Mouse (Mus musculus) hindlimb bud, embryonic 11.5 days (tissue): ENCODE results near the gene Rprd1b.

Source experiments
- DNase-seq: peaks from one replicate; pipeline ENCODE4 v3.0.0-alpha.2; 2012; ENCODE audit warnings: low read depth, low spot score; ENCODE audit errors: extremely low spot score

The Rprd1b gene

DNA sequence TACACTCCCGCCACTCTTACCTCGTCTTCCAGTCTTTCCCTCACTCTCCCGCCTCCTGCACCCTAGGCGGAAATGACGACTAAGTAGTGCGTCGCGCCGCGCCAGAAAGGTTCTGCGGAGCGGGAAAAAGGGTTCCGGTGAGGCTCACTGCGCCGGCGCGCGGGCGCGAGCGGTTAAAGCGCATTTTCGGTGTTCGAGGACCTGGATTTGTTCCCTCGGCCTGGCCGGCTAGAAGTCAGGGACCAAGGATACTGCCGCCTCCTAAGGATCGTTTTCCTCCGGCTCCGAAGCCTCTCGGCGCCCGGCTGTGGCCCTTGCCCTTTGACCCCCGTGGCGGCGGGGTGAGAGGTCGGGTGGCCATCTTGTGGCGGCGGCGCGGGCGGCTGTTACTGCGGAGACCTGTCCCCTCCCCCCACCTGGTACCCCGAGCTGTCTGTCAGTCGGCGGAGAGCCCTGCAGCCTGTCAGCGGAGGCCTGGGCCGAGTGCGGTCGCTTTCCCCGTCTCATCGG, at the start of gene Rprd1b, which contains the start of gene Tti1:
Rprd1b (plus strand) TSS at position 144 of the 510 bp plus-strand sequence.
Tti1 (minus strand) TSS at position 80 of the 510 bp plus-strand sequence.
- peak; percentile 86 for DNase-seq

DNA sequence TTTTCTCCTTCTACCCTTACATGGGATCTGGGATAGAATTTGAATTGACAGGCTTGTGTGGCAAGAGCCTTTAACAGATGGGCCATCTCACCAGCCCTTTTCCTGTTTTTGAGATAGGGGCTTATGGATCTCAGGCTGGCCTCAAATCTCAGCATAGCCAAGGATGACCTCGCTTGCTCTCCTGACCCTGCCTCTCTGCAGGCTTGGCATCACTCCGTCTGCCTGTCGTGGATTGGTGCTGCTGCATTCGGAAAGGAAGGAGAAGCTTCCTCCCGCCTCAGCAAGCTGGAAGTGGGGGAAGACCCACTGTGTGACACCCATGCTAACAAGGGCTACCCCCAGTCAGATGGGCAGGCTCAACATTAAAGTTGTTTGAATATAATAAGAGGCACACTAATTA, 49.1 kb upstream of the Rprd1b start:
- no peak for DNase-seq

DNA sequence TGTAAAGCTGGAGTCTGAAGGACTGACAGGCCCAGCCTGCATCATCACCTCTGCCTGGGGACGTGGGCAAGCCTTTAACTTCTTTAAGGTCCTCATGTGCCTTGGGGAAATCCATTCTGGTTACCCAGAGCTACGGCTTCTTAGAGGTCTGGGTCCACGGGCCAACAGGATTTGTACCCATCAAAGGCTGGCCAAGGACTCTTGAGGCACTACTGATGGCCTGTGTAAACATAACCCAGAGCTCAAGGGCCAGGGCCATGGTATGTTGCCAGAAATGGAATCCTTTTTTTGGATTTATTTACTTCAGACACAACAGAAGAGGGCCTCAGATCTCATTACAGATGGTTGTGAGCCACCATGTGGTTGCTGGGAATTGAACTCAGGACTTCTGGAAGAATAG, 45.6 kb upstream of the Rprd1b start:
- no peak for DNase-seq

DNA sequence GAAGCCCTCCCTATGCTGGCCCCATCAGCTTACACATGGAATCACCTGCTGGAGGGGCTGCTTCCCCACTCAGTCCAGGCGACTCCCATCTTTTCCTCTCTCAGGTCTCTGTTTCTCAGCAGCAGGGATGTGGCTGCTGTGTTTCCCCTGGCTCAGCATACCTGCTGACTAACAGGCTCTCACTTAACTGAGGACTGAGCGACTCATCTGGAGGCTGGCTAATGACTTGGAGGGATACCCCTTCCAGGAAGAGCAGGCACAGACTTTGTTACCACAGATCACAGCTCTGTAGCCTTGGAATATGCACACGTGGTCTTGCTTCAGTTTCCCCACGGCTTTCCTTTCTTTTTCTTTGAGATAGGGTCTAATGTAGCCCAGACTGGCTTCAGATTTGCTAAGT, 45.0 kb upstream of the Rprd1b start:
- DNase-seq: no peak

DNA sequence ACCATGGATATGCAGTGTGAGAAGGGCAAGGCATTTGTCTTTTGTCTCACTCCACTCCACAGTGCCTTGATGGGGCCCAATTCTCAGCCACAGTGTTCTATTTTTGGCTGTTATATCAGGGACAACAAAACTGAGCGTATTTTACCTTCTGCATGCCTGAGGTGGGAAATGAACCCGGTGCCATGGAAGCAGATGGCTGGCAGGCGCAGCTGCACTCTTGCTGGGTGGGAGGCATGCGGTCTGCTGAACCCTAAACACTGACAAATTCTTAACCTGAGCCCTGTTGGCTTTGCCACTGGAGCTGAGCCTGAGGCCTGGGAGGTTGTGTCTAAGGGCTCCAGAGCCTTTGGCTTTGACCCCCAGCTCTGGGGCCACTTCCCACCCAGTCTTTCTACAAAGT, 42.7 kb upstream of the Rprd1b start:
- DNase-seq: no peak

DNA sequence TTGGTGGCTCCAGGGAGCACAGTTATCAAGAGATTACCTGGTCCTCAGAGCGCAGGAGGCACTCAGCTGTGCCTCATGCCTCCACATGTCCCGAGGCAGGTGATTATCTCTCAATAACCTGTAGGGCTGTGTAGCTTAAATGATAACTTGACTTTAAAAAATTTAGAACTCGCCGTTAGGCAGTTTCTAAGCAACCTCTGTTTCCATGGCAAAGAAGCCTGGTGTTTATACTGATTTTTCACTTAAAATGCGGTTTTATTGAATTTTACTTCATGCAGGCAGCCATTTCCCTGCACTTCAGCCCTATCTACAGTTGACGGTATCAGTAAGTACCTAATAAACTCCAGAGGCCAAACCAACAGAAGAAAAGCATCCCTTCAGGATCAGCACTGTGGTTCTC, 42.1 kb upstream of the Rprd1b start:
- no peak for DNase-seq

DNA sequence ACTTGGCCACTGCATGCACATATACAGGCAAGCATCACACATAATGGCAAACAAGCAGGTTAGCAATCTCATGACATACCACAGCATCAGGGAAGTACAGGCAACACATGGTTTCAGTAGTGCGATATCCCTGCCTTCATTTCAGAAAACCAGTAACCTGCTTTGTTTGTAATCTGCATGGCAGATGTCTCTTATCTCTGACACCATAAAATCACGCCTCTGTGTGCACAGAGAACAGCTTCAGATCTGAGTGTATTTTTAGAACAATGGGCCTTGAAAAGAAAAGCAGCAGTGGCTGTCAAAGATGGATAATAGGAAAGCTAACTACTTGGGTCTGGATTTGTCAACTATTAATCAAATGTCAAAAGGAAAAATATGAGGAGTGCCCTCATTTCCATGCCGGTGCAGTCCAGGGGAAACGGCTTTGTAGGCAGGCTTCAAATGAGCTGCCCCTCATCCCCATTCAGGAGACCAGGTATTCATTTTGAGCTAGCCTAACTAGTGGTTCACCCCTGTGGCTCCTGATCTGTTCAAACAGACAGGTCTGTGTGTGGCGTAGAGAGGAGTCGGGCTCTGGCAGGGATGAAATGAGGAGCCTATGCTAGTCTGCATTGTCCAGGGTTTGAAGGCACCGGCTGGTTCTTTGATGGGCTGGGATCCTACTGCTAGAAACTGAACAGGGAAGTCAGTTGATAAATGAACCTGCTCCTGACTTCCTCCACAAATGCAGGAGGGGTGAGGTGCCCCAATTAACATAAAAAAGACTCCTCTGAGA, 39.7 kb upstream of the Rprd1b start:
- no peak for DNase-seq

DNA sequence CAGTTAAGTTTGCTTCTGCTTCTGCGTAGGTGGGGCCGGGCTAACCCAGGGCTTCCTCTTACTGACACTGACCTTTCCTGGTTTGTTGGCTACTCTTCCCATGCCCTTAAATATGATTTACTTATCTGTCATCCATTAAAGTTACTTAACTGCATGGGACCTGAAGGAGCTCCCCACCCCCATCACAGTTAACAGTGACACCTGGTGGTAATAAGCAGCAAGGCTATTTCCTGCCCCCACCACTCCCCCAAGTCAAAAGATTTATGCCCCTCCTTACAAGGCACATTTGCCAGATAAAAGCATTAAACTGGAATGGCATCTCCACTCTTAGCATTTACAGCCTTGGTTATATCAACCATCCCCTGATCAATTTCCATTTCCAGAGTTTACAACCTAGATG, 38.4 kb upstream of the Rprd1b start:
- DNase-seq: no peak

DNA sequence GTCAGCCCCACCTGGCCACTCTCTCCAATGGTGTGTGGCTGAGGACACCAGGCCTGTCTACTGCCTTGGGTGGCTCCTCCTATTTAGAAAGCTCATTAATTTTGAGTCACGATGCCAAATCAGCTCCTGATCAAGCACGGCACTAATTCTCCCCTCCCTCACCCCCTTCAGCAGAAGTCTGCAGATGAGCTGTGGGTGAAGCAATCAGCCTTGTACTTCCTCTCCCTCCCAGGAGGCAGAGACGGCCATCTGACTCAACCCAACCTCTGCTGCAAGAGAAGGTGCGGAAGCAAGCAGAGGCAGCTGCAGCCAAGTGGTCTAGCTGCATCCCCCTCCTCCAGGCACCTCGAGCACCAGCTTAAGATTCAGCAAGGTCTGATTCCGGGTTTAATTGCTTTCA, 37.3 kb upstream of the Rprd1b start:
- DNase-seq: no peak

DNA sequence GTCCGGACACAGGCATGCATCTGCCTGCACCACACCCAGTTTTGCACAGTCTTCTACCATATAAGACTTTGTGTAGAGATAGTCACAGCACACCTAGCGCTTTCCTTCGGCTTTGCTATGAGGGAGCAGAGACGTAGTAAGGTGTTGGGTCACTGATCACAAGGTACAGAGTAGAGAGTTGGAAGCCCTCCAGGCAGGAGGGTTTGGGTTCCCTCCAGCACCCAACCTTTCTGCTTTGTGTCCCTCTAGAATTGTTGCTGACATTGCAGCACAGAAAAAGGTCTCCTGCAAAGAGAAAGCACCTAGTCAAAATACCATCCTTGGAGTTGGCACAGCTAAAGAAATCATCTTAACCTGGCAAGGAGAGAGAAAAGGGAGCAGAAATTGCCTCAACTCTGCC, 35.8 kb upstream of the Rprd1b start:
- no peak for DNase-seq

DNA sequence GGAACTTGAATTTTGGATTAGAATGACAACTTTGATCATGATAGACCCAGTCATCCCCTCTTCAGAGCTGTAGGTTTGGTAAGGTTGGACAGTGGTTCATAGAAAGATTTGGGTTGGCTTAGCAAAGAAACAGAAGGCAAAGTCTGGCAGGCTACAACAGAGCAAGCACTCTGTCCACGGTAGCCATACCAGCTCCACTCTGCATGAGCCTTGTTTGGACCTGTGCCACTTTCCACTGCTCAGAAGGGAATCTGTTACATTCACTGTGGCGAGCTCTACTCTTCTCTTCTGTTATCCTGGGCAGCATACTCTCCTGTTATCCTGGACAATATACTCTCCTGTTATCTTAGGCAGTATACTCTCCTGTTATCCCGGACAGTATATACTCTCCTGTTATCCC, 29.5 kb upstream of the Rprd1b start:
- no peak for DNase-seq

DNA sequence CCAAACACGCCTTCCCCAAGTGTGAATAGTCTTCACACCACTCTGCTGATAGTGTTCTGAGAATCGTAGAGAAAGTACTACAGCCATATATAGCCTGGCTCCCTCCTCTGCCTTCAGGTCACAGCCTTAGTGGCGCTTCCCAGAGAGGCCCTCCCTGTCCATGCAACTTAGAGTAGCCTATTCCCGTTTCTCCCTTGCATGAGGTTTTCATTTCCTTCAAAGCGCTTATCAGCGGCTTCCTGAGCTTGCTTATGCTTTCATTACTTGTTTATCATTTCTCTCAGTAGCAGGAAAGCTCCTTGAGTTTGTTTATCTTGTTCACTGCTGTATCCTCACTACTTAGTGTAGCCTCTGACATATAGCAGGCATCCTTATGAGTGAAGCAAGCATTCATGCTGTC, 23.7 kb upstream of the Rprd1b start:
- DNase-seq: no peak

DNA sequence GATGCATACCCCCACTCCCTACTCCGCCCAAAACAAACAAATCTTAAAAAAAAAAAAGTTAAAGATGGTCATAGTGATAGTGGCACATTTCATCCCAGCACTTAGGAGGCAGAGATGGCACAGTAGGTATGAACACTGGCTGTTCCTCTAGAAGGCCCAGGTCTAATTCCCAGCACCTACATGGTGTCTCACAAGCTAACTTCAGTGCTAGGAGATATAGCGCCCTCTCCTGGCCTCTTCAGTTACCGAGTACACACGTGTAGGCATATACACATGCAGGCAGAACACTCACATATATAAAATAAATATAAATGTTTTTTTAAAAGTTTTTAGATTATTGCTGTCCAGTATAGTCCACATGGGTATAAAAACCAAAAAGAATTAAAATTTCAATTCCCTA, 22.7 kb upstream of the Rprd1b start:
- no peak for DNase-seq

DNA sequence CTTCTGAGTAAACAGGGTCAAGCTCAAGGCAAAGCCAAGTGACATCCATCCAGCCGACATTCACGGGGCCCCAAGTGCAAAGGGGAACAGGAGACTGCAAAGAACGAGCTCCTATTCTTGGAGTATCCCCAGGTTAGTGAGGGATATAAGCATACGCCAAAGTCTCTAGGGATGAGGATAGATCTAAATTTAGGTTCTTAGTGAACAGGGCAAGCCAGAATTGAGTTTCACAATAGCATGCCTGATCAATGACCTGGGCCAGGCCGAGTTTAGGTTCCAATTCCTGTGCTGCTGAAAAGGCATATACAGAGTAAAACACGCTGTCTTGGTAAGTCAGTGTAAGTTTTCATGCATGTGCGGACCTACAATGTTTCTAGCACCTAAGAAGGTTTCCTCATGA, 18.9 kb upstream of the Rprd1b start:
- no peak for DNase-seq

DNA sequence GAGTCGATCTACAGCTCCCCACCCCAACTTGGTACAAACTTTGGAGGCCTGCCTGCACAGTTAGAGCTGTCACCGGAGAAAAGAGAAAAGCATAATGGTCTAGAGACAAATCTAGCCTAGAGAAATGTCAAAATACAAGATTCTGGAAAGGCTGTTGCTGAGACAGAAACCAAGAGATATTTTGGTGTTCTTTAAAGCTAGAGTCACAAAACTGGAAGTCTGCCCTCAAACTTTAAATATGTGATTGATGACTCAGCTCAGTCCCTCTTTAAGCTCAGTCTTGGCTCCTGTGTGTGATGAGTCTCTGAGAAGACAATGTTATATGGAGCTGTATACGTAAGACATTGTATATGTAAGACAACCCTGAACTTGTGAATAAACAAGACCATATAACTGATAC, 15.7 kb upstream of the Rprd1b start:
- no peak for DNase-seq

DNA sequence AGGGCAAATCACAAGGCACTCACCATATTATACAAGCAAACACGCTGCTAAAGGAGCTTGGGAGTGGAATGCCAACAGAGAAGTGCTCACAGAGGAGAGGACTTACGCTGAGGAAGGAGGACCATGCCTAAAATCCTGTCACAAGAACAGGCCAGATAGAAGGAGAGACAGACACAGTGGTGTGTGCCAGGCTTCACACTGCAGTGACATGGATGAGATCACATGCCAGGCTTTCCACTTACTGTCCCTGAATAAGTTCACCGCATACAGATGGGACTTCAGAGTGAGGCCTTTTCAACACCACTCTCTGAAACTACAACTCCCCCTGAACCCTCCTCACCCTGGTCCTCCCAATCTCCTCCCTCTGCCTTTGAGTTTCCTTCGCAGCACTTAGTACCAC, 11.0 kb upstream of the Rprd1b start:
- DNase-seq: no peak

DNA sequence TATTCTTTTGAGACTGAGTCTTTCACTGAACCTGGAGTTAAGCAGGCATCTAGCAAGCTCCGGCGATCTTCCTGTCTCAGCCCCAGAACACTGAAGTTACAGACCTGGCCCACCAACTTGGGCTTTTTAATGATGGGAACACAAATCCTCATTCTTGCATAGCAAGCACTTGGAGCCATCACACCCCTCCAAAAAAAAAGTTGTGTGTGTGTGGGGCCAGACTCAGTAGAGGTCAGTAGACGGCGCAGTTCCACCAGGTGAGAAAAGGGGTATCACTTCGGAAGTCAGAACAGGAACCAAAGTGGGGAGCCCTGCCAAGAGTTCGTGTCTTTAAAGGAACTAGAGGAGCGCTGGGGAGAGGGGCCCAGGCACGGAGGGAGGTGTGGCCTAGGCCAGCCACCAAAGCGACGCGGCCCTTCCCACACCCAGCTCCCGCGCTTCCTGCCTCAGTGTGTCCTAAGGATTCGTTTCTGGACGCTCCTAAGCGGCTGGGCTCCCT, 393 bp upstream of the Rprd1b start:
- DNase-seq: no peak

DNA sequence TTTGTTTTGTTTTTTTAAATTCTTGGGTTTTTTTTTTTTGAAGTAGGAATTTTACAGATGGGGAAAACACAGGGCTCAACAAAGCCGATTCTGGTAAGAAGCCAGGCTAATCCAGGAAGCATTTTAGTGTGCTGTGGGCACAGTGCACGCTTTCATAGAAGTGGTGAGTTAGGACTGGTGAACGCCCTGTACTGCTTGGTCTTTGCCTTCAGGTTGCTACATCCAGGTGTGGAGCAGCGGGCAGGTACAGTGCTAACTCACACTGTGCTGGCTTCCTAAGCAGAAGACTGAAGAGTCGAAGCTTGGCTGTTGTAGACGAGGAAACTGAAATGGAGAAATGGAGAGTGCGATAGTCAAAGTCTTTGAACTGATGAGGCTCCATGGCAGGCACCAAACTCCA, 1.7 kb downstream of the Rprd1b start:
- no peak for DNase-seq

DNA sequence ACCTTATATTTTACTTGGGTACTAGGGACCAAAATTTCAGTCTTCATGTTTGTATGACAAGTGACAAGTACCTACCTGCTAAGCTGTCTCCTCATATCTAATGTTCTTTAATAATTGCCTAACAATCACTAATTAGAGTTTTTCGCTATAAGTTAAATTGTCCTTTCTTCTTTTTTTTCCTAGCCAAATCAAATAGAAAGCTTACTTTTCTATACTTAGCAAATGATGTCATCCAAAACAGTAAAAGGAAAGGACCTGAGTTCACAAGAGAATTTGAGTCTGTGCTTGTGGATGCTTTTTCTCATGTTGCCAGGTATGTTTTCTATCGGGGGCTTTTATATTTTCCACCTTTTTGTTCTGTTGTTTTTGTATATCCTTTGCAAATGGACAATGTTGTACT, 7.5 kb downstream of the Rprd1b start:
- no peak for DNase-seq

DNA sequence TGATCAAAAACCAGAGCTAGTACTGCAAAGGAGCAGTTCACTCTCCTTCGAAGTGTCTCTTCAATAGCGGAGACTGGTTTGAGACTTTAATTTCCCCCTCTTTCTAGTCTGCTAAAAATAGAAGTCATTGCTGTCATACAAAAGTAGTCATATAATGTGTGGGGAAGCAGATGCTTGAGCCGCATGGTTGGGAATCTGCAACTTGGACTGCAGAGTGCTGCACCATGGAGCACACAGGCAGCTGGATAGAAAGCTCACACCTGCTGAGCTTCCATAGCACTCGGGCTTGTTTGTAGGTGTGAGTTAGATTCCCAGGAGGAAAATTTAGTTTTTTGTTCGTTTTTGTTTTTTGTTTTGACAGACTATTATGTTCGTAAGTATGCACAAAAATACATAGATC, 8.1 kb downstream of the Rprd1b start:
- no peak for DNase-seq

DNA sequence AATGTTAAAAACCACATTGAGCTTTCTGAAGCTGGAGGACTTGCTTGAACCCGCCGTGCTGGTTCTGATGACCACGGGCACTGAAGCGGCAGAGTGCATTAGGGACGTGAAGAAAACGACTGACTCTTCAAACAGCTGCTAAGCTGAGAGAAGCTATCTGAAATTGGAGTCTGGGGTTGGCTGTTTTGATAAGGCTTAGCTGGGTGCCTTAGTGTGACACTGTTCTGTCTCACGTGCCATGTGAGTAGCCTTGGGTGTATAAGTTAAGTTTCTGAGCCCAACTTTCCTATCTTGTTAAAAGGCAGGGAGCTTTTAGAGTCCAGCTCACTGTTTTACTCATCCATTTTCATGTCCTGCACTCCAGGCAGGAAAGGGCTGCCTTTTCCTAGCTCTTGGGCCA, 8.7 kb downstream of the Rprd1b start:
- DNase-seq: no peak

DNA sequence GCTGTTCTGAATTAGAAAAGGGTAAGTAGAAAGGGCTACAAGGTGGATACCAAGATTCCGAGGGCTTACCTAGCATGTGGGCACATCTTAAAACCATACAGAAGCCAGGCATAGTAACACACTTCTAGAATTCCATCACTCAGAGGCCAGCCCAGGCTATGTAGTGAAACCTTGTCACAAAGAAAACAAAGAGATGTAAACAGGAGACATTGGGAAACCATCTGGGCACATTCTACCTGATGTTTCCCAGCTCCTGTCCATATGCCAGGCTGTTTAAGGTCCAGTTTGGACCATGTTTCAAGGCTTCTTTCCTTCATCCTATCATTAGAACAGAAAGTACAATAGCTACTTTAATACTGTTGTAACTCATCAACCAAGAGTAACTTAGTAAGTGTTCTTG, 9.3 kb downstream of the Rprd1b start:
- no peak for DNase-seq

DNA sequence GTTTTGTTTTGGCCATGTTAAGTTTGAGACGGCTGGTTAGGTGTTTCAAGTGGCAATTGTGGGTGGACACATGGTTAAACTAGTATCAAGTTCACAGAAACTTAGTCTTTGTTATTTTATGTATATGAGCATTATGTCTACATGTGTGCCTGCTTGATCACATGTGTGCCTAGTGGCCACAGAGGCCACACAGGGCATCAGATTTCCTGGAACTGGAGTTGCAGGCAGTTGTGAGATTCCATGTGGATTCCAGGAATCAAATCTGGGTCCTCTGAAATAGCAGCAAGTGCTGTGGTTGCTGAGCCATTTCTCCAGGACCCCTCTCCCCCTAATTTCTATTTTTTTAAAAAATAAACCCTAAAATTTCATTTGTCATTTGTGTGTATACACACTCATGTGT, 11.4 kb downstream of the Rprd1b start:
- DNase-seq: no peak
